Mouse (Mus musculus) olfactory bulb, adult 2 months (tissue): ENCODE results near the gene Xdh.

Experiments
- CTCF ChIP-seq: fragments of 200-500 bp; IDR thresholded peaks from 2 replicates; pipeline ENCODE4 v1.5.1; 2012; ENCODE audit warnings: low read depth, mild to moderate bottlenecking, low read length, moderate library complexity; ENCODE audit not compliant: insufficient read depth
- POLR2A ChIP-seq: fragments of 200-500 bp; IDR thresholded peaks from 2 replicates; pipeline ENCODE4 v1.6.1; 2012; ENCODE audit warnings: mild to moderate bottlenecking, low read depth, low read length, moderate library complexity; ENCODE audit not compliant: insufficient read depth

GRCm38 (mm10) chr17:73933616-73934015 is 16.4 kb downstream of the Xdh start:
- no peak for TF ChIP-seq CTCF
- TF ChIP-seq POLR2A, result no peak
